Mouse (Mus musculus) inflammation-experienced regulatory T-cells (primary cell): ENCODE results near the gene Mcpt4. TPM values are rescaled to one million over a fixed set of nuclear protein-coding genes. Genes with fewer than 3 reads are reported as not detected.

Source experiments
- polyA plus RNA-seq, 2 experiments: library from polyadenylated mRNA; unstranded; fragments of 100-300 nt; shearing (Covaris generic); gene quantifications; one replicate each; pipeline ENCODE4 v1.2.1; 2017

Mcpt4 gene
- not detected for polyA plus RNA-seq

DNA sequence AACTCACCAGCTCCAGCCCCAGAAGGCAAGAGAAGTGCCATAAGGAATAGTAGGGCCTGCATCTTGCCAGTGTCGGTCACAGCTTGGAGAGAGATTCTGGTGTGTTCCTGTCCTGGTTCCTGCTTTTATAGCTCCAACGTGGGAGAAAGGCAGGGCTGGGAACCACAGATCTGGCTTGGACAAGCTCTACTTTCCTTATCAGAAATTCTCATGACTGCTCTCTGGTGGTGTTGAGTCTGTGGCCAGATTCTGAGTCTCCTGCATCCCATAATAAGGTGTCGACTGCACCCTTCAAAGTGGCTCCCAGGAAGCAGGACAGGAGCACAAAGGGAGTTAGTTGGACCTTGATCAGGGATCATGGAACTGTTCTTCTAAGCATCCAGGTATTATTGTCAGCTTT lies at the start of gene Mcpt4:
Gene Mcpt4, minus strand, starts transcription at position 101 of the 400 bp plus-strand sequence.

GRCm38 (mm10) chr14:56102386-56102785 lies 40.3 kb upstream of the Mcpt4 start, which contains the start of gene Ctsg:
Gene Ctsg (minus strand): TSS chr14:56102574.

GRCm38 (mm10) chr14:56085167-56085566 lies 23.1 kb upstream of the Mcpt4 start, which contains the start of gene Mcpt8:
Gene Mcpt8 (minus strand): TSS chr14:56085273.

GRCm38 (mm10) chr14:56041792-56042191 lies 20.3 kb downstream of the Mcpt4 start, which contains the start of gene Mcpt2:
Gene Mcpt2 (plus strand): TSS chr14:56042041.

GRCm38 (mm10) chr14:56030395-56030794 lies 31.7 kb downstream of the Mcpt4 start, which contains the start of gene Mcpt9:
Gene Mcpt9 (minus strand): TSS chr14:56030495.

GRCm38 (mm10) chr14:56017671-56018070 lies 44.4 kb downstream of the Mcpt4 start, which contains the start of gene Mcpt1:
Gene Mcpt1 (plus strand): TSS chr14:56017971.

Other genes with a start within 250 kb of the Mcpt4 start
- 1 to 10 TPM in 1 of 2 experiments, not detected in 1; 1.6 TPM for gene Nfatc4, start 239.2 kb downstream of the Mcpt4 start, polyA plus RNA-seq
- 1 to 10 TPM in 1 of 2 experiments, under 1 TPM in 1; 0.22 to 1.5 TPM for gene Nynrin, start 208.3 kb downstream of the Mcpt4 start, polyA plus RNA-seq
- gene Cbln3, start 177.9 kb downstream of the Mcpt4 start, polyA plus RNA-seq, result under 1 TPM; 0.33 to 0.48 TPM
- gene Khnyn, start 177.4 kb downstream of the Mcpt4 start, polyA plus RNA-seq, result 10 to 100 TPM; 67.6 to 78.9 TPM
- 10 to 100 TPM; 72.3 to 79.5 TPM for gene Sdr39u1, start 162.0 kb downstream of the Mcpt4 start, polyA plus RNA-seq
- not detected for gene Cma1, start 117.6 kb downstream of the Mcpt4 start, polyA plus RNA-seq
- not detected for gene Cma2, start 111.3 kb downstream of the Mcpt4 start, polyA plus RNA-seq
- gene Mcpt1, start 44.3 kb downstream of the Mcpt4 start, polyA plus RNA-seq, result not detected
- gene Mcpt9, start 31.8 kb downstream of the Mcpt4 start, polyA plus RNA-seq, result under 1 TPM in 1 of 2 experiments, not detected in 1; 0.32 TPM
- gene Mcpt2, start 20.3 kb downstream of the Mcpt4 start, polyA plus RNA-seq, result not detected
- gene Mcpt8, start 23.0 kb upstream of the Mcpt4 start, polyA plus RNA-seq, result under 1 TPM; 0.19 to 0.58 TPM
- gene Ctsg, start 40.3 kb upstream of the Mcpt4 start, polyA plus RNA-seq, result under 1 TPM in 1 of 2 experiments, not detected in 1; 0.54 TPM
- gene Gzme, start 58.3 kb upstream of the Mcpt4 start, polyA plus RNA-seq, result under 1 TPM in 1 of 2 experiments, not detected in 1; 0.18 TPM
- under 1 TPM in 1 of 2 experiments, not detected in 1; 0.29 TPM for gene Gzmd, start 70.3 kb upstream of the Mcpt4 start, polyA plus RNA-seq
- not detected for gene Gzmg, start 97.3 kb upstream of the Mcpt4 start, polyA plus RNA-seq
- not detected for gene Gzmn, start 112.3 kb upstream of the Mcpt4 start, polyA plus RNA-seq
- not detected for gene Gzmf, start 149.1 kb upstream of the Mcpt4 start, polyA plus RNA-seq
- gene Gzmc, start 172.3 kb upstream of the Mcpt4 start, polyA plus RNA-seq, result 1 to 10 TPM; 4.9 to 7.4 TPM
- gene Gzmb, start 199.9 kb upstream of the Mcpt4 start, polyA plus RNA-seq, result 10 to 100 TPM in 1 of 2 experiments, 1 to 10 TPM in 1; 4.9 to 17.7 TPM